Mouse (Mus musculus) heart, embryonic 11.5 days (tissue): ENCODE data around the gene Dixdc1. TPM values are rescaled to one million over a fixed set of nuclear protein-coding genes. Genes with fewer than 3 reads are reported as not detected.

Experiments
- ATAC-seq: fragments of 200-750 bp; cut with Nextera tagmentation; replicated peaks from 2 replicates; pipeline ENCODE4 v1.8.0; 2017; ENCODE audit warnings: moderate library complexity; ENCODE audit not compliant: insufficient number of reproducible peaks, low FRiP score, low TSS enrichment
- H3K27ac ChIP-seq: fragments of 300-500 bp; sonication (generic); 2 replicates; pipeline ENCODE4 v1.5.1; 2014; ENCODE audit warnings: mild to moderate bottlenecking, low read depth, low read length
- H3K27me3 ChIP-seq: fragments of 300-500 bp; sonication (generic); 2 replicates; pipeline ENCODE4 v1.6.1; 2014; ENCODE audit warnings: mild to moderate bottlenecking, low read length, mixed read lengths; ENCODE audit not compliant: control insufficient read depth, insufficient read depth
- H3K36me3 ChIP-seq: fragments of 300-500 bp; sonication (generic); 2 replicates; pipeline ENCODE4 v1.6.1; 2014; ENCODE audit warnings: mild to moderate bottlenecking, low read length, moderate library complexity, mixed read lengths; ENCODE audit not compliant: control insufficient read depth, insufficient read depth
- H3K4me1 ChIP-seq: fragments of 300-500 bp; sonication (generic); 2 replicates; pipeline ENCODE4 v1.6.1; 2014; ENCODE audit warnings: low read length; ENCODE audit not compliant: control insufficient read depth, insufficient read depth
- H3K4me2 ChIP-seq: fragments of 300-500 bp; sonication (generic); 2 replicates; pipeline ENCODE4 v1.6.1; 2014; ENCODE audit warnings: mild to moderate bottlenecking, moderate library complexity
- H3K4me3 ChIP-seq: fragments of 300-500 bp; sonication (generic); 2 replicates; pipeline ENCODE4 v1.5.1; 2014; ENCODE audit warnings: low read depth, low read length
- H3K9ac ChIP-seq: fragments of 300-500 bp; sonication (generic); 2 replicates; pipeline ENCODE4 v1.6.1; 2014; ENCODE audit warnings: mild to moderate bottlenecking, low read depth, low read length, moderate library complexity
- H3K9me3 ChIP-seq: fragments of 300-500 bp; sonication (generic); replicated peaks from 2 replicates; pipeline ENCODE4 v1.6.1; 2016; ENCODE audit warnings: low read length; ENCODE audit not compliant: control insufficient read depth
- WGBS: fragments of 180-500 bp; shearing (Covaris S2); extraction: QIAGEN DNeasy Blood & Tissue Kit; methylation state at CpG from one replicate; pipeline ENCODE4 v1.1.7; 2014; ENCODE audit not compliant: insufficient replicate concordance; 5-methylcytosine and 5-hydroxymethylcytosine counted together
- polyA plus RNA-seq: library from polyadenylated mRNA; unstranded; fragments of >200 nt; fragmentation: Nextera tagmentation; extraction: Ambion mirVana; gene quantifications from 2 replicates; pipeline ENCODE4 v1.2.1, GENCODE M21; 2014

Gene Dixdc1
- polyA plus RNA-seq, 1 experiment from 2014 or later, result 7.3 TPM

DNA sequence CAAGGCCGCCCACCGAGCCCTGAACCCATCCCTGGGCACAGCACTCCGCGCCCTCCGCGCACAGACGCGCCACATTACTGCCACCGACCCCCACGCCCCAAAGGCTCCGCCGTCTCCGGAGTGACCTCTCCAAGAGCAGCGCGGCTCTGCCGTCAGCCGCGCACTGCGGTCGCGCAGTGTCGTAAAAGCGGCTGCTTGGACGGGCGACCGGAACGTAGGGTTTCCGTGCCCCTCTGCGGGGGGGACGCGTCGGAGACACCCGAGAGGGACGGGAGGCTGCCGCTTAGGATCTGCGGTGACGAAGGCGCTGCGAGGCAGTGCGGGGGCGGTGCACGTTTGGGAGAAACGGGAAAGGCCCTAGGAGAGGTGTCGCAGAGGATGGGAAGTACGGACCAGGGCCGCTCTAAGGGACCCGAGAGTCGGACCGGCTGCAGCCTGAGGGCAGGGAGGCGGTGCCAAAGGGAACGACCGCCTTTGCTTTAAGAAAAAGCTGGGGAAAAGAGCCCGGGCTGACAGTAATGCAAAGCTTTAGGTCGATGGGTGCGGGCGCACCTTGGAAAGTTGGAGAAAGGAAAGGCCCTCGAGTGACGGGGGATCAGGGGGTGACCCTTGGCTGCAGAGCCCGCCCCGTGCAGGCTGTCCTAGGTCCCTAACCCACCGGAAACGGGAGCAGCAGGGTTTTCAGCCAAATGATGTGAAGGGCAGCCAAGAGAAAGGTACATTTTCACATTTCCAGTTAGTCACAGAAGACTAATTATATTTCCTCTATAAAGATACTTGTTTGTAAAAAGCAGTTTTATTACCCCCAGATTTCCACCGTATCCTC lies 79.7 kb downstream of the Dixdc1 start, which contains the start of gene Dlat:
TSS of gene Dlat (minus strand) at position 389 of the 826 bp plus-strand sequence.
- H3K27me3 ChIP-seq, result no peaks in the 10 kb centered on the region
- peaks cover 5% of the 10 kb centered on the region; the same call in 1 of the 2 replicates for H3K4me1 ChIP-seq
- peak within 1 kb of the TSS; percentile 81 for H3K27ac ChIP-seq
- peak within 1 kb of the TSS; percentile 97 for H3K9ac ChIP-seq
- under 1% methylated on average over 61 of the region's 63 CpGs for WGBS
- peak within 1 kb of the TSS; percentile 68 for H3K4me2 ChIP-seq
- ATAC-seq, result peak; percentile 90
- peak within 1 kb of the TSS; percentile 99 for H3K4me3 ChIP-seq
- 0 out of 2 replicates have a peak, but pooled peaks cover 3% of the 10 kb centered on the region for H3K36me3 ChIP-seq
- H3K9me3 ChIP-seq, result no peaks in the 10 kb centered on the region

GRCm38 (mm10) chr9:50658941-50659388 lies 80.4 kb downstream of the Dixdc1 start:
- peak overlapping the region; percentile 97 for H3K9ac ChIP-seq
- peak overlapping the region; percentile 81 for H3K27ac ChIP-seq
- H3K4me3 ChIP-seq, result peak overlapping the region; percentile 99
- peak overlapping the region; percentile 68 for H3K4me2 ChIP-seq
- no peaks in the 10 kb centered on the region for H3K27me3 ChIP-seq
- H3K9me3 ChIP-seq, result no peaks in the 10 kb centered on the region
- WGBS, result under 1% methylated on average over 24 of the region's 28 CpGs
- H3K36me3 ChIP-seq, result 0 out of 2 replicates have a peak, but pooled peaks cover 3% of the 10 kb centered on the region
- peak; percentile 24 for ATAC-seq
- H3K4me1 ChIP-seq, result peaks cover 5% of the 10 kb centered on the region; the same call in 1 of the 2 replicates

DNA sequence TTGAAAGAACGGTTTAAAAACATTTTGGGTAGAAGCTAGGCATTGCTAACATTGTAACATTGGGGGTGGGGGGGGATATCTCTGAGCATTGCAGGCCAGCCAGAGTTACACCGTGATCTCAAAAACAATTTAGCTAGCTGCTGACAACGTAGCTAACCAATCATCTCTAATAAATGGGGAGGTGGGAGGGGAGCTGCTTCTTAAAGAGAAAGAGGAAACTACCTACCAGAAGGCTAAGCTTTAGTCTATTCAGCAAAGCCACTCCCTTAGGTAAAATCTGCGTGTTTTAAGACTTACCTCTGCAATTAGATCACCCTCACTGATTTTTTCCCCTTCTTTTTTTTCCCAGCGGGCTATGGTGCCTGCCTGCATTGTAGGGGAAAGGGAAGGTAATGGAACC lies 80.9 kb downstream of the Dixdc1 start:
- no peak for ATAC-seq
- H3K9me3 ChIP-seq, result no peaks in the 10 kb centered on the region
- H3K27me3 ChIP-seq, result no peaks in the 10 kb centered on the region
- WGBS, result 17% methylated on average over 5 of the region's 5 CpGs
- H3K4me2 ChIP-seq, result peak overlapping the region; percentile 68
- peak overlapping the region; percentile 99 for H3K4me3 ChIP-seq
- peaks cover 5% of the 10 kb centered on the region; the same call in 1 of the 2 replicates for H3K36me3 ChIP-seq
- H3K4me1 ChIP-seq, result peaks cover 5% of the 10 kb centered on the region; the same call in 1 of the 2 replicates
- H3K9ac ChIP-seq, result peak overlapping the region; percentile 97
- H3K27ac ChIP-seq, result no peak overlapping the region

GRCm38 (mm10) chr9:50650503-50650902 lies 88.8 kb downstream of the Dixdc1 start:
- Histone ChIP-seq H3K9me3 (no peaks in the 10 kb centered on the region), H3K27ac (no peak overlapping the region), H3K4me2 (no peak overlapping the region), H3K9ac (no peak overlapping the region), H3K36me3 (peaks cover 47% of the 10 kb centered on the region), H3K27me3 (no peaks in the 10 kb centered on the region), H3K4me3 (no peak overlapping the region), H3K4me1 (no peaks in the 10 kb centered on the region)
- ATAC-seq, result peak; percentile 83
- 90% methylated on average over 10 of the region's 10 CpGs for WGBS

DNA sequence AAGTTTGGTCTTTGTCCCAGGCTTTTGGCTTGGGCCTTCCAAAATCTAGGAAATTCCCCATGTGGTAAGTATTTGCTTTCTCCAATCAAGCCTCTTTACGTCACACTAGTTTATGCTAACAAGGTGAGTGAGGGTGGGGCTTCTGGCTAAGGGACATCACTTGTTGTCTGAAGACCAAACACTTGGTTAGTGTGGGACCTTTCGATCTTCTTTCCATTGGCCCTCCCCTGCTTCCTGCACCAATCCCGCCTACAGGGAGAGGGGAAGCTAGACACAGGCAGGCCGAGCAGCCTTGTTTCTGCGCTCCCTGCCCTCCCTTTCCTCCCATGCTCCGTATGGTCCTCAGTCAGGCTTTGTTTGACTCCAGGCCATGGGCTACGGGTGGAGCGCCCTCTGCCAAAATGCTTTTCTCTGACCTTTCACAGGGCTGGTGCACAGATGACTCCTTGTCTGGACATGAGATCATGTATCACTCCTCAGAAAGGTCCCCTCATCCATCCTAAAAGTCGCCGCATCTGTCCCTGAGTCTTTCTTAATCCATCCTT lies 92.4 kb downstream of the Dixdc1 start:
- H3K4me2 ChIP-seq, result no peak overlapping the region
- no peaks in the 10 kb centered on the region for H3K4me1 ChIP-seq
- H3K4me3 ChIP-seq, result no peak overlapping the region
- 77% methylated on average over 10 of the region's 10 CpGs for WGBS
- no peaks in the 10 kb centered on the region for H3K9me3 ChIP-seq
- no peaks in the 10 kb centered on the region for H3K27me3 ChIP-seq
- H3K36me3 ChIP-seq, result peaks cover 56% of the 10 kb centered on the region
- no peak for ATAC-seq
- no peak overlapping the region for H3K9ac ChIP-seq
- no peak overlapping the region for H3K27ac ChIP-seq

DNA sequence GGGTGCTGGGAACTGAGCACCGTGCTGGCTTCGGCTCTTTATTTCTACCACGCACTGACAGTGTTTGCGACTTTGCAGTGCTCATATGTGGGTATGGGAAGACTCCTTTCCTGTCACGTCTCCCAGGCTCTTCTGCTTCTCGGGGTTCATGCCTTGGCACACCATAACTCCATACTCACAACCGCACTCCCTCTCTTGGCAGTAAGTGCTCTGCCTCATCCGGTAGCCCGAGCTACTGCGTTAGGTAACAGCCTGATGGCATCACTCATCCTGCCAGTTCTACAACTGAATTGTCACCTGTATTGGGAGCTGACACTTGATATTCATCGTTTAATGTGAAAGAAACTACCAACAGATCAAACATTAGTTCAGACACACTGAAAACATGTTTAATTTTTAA lies 105.0 kb downstream of the Dixdc1 start:
- Histone ChIP-seq H3K9me3 (no peaks in the 10 kb centered on the region), H3K27ac (no peak overlapping the region), H3K4me1 (no peaks in the 10 kb centered on the region), H3K4me2 (no peak overlapping the region), H3K27me3 (no peaks in the 10 kb centered on the region), H3K36me3 (peaks cover 22% of the 10 kb centered on the region), H3K9ac (no peak overlapping the region), H3K4me3 (no peak overlapping the region)
- ATAC-seq, result no peak
- WGBS, result 91% methylated on average over 11 of the region's 11 CpGs

DNA sequence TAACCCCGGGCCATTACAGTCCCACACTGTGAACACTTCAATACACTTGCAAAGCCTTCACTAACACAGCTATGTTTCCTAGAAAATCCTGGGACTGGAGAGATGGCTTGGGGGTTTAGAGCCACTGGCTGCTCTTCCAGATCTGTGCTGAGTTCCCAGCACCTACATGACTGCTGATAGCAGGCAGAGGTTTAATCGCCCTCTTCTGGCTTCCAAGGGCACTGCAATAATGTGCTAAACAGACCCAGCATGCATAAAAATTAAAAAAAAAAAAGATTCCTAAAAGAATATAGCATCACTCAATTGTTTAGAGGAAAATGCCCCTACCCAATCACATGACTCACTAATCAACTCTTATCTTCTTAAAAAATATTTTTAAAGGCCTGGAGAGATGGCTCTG lies 106.3 kb downstream of the Dixdc1 start:
- Histone ChIP-seq H3K4me2 (no peak overlapping the region), H3K36me3 (peaks cover 19% of the 10 kb centered on the region), H3K27ac (no peak overlapping the region), H3K27me3 (no peaks in the 10 kb centered on the region), H3K9me3 (no peaks in the 10 kb centered on the region), H3K4me3 (no peak overlapping the region), H3K9ac (no peak overlapping the region), H3K4me1 (no peaks in the 10 kb centered on the region)
- no peak for ATAC-seq
- 56% methylated on average over 2 of the region's 2 CpGs for WGBS

DNA sequence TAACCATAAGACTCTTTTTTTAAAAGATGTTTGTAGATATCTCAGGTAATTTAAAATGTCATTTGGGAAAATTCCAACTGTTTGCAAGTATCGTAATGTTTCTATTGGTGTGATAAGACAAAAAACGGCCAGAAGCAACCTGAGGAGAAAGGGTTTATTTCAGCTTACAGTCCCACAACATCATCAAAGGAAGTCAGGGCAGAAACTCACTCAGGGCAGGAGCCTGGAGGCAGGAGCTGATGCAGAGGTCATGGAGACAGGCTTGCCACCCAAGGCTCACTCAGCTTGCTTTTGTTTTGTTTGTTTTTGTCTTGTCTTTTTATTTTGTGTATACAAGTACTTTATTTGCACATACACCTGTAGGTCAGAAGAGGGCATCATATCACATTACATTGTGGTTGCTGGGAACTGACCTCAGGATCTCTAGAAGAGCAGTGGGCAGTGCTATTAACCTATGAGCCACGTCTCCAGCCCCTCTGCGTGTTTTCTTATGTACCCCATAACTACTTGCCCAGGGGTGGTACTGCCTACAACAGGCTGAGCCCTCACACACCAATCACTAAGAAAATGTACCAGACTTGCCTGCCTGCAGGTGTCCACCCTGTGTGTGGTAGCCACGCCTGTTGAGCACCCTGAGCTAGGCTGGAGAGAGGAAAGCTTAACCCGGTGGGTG lies 107.2 kb downstream of the Dixdc1 start:
- Histone ChIP-seq H3K4me3 (no peak overlapping the region), H3K27me3 (no peaks in the 10 kb centered on the region), H3K9me3 (no peaks in the 10 kb centered on the region), H3K4me2 (no peak overlapping the region), H3K36me3 (peaks cover 14% of the 10 kb centered on the region), H3K4me1 (no peaks in the 10 kb centered on the region), H3K9ac (no peak overlapping the region), H3K27ac (no peak overlapping the region)
- WGBS, result 85% methylated on average over 6 of the region's 6 CpGs
- ATAC-seq, result no peak
